Mouse (Mus musculus) layer of hippocampus, adult 11-12 months (tissue): ENCODE results near the gene 2300002M23Rik.

Experiments
- DNase-seq: peaks from one replicate; pipeline ENCODE4 v3.0.0; 2022; ENCODE audit warnings: low spot score

The 2300002M23Rik gene

DNA sequence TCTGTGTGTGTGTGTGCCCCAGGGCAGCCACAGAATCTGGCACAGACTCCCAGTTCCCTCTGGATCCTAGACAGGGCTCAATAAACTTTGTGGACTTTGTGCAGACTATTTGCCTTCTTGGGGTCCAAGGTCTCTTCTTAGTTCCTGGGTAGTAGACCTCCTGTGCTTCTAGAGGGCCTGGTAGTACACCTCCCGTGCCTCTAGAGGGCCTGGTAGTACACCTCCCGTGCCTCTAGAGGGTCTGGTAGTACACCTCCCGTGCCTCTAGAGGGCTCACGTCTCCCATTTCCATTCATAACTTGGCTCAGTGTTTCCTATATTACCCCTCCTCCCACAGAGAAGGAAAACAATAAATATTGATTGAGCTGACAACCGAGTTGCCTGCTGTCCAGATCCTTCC is 10.4 kb upstream of the 2300002M23Rik start:
- DNase-seq, result peak; percentile 43

- no peak for DNase-seq
Measured at GRCm38 (mm10) chr17:35557351-35557750, 9.9 kb upstream of the 2300002M23Rik start.

DNA sequence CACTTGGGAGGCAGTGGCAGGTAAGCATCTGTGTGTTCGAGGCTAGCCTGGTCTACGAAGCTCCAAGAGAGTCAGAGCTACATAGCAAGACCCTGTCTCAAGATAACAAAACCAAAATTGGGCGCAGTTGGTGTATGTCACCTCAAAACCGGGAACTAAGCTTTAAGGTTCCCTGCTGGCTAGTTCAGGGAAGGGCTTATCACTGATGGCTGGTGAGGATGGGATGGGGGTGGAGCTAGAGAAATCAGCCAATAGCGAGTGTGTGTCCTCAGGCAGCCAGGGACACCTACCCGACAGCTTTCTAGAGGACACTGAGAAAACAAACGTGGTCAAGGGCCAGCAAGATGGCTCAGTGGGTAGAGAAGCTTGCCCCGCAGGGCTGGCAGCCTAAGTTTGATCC is 9.0 kb upstream of the 2300002M23Rik start:
- no peak for DNase-seq

DNA sequence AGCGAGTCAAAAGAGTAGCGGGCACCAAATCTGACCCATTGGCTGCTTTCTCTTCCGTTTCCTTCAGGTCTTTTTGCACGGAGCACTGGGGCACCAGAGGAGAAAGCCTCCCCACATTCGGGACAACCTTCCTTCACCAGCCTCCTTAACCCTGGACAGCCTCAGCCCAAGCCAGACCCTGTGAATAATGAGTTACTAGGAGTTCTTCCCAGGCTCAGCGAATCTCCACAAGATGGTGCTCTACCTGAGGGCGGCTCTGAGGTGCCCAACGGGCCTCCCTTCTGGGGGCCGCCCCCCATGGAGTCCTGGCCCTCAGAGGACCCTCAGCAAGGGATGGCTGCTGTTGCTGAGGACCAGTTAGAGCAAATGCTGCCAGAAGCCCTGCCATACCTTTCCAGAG is 517 bp downstream of the 2300002M23Rik start:
- no peak for DNase-seq

GRCm38 (mm10) chr17:35569091-35569944 is 2.1 kb downstream of the 2300002M23Rik start:
- no peak for DNase-seq

GRCm38 (mm10) chr17:35570836-35571235 is 3.6 kb downstream of the 2300002M23Rik start:
- no peak for DNase-seq

DNA sequence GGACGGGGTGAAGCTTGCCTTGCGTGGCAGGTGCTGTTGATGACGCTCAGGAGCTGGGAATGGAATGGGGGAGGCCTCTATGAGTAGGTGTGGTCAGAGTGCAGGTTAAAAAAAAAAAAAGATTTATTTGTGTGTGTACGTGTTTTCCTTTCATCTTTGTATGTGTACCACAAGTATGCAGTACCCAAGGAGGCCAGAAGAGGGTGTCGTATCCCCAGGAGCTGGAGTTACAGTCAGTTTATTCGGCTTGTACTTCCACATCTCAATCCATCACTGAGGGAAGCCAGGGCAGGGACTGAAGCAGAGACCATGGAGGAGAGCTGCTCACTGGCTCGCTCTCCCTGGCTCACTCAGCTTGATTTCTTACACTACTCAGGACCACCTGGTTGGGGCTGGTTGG is 4.2 kb downstream of the 2300002M23Rik start:
- no peak for DNase-seq

DNA sequence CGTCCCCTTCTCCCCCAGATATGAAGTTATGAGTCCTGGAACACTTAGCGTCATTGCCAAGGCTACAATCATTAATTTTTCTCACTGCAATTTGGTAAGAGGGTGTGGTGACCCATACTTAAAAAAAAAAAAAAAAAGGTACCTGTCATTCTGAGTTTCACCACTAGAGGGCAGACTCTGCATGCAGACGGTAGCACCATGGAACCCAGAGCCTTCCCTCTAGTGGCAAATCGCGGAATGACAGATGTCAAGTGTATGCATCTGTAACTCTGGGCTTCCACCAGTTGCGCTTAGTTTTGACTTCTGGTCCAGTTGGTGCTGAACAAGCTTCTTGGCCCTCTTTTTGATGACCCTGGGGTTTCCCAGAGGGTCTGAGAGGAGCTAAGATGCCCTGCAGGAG is 11.0 kb downstream of the 2300002M23Rik start:
- peak; percentile 83 for DNase-seq

GRCm38 (mm10) chr17:35582900-35583299 is 15.7 kb downstream of the 2300002M23Rik start:
- no peak for DNase-seq

- peak; percentile 84 for DNase-seq
Measured at GRCm38 (mm10) chr17:35584330-35584937, 17.2 kb downstream of the 2300002M23Rik start.

DNA sequence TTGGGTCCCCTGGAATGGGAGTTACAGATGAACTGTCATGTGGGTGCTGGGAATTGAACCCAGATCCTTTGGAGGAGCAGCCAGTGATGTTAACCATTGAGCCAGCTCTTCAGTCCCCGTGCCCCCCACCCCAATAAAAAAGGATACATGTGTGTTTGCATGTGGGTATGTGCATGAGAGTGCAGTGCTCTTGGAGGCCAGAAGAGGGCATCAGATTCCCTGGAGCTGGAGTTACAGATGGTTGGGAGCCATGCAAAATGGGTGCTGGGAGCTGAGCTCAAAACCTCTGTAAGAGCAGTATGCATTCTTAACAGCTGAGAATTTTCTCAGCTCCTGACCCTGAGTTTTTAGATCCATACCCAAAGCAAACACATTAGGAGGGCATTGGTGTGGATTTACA is 20.0 kb downstream of the 2300002M23Rik start:
- DNase-seq, result no peak

GRCm38 (mm10) chr17:35588387-35588786 is 21.1 kb downstream of the 2300002M23Rik start:
- DNase-seq, result no peak

DNA sequence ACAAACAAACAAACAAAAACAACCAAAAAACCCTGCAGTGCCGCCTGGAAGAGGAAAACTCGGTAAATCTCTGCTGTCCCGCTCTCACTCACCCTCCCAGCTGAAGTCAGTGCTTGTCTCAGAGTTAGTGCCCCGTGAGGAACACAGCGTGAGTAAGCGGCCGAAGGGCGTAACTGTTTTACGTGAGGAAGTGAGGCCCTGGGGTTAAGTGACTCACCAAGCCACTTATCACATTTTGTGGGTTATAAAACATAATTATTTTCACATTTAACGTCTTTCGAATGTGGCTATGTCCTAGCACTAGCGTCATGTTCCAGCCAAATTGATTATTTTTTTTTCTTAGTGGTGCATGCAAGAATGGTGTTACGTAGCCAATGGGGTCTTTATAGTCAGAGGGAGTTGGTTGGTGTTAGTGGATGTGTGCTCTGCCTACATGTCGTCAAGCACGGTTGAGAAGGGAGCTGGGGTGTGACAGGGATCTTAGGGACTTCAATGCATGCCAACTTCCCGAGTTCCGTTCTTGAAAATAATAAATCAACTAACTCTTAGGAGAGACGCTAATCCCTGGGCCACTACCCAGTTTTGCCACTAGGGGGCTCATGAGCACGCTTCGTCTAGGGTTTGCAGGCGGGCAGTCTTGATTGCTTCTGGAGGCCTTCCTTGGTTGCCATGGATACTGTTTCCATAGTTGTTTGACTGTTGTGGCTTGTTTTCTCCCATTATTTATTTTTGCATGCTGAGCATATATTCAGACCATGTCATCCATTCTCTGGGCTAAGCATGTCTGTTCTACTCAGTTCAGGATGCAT is 23.4 kb downstream of the 2300002M23Rik start:
- DNase-seq, result peak; percentile 81

DNA sequence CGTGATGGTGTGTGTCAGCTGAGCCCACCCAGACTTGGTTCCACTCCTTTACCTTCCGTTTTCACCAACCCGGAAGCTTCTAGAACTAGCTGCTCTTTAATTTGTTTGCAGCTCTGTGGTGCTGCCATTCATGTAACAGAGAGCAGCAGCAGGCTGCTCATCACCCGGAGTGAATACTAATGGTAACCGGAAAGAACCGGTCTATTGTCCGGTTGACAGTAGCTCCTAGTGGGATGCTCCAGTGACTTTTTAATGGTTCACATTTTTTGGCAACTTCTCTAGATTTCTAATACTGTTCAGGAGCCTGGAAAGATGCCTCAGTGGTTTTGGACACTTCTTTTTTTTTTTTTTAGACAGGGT is 23.9 kb downstream of the 2300002M23Rik start:
- no peak for DNase-seq

- no peak for DNase-seq
Measured at GRCm38 (mm10) chr17:35591731-35592130, 24.5 kb downstream of the 2300002M23Rik start.

- DNase-seq, result no peak
Measured at GRCm38 (mm10) chr17:35592131-35592530, 24.9 kb downstream of the 2300002M23Rik start.

DNA sequence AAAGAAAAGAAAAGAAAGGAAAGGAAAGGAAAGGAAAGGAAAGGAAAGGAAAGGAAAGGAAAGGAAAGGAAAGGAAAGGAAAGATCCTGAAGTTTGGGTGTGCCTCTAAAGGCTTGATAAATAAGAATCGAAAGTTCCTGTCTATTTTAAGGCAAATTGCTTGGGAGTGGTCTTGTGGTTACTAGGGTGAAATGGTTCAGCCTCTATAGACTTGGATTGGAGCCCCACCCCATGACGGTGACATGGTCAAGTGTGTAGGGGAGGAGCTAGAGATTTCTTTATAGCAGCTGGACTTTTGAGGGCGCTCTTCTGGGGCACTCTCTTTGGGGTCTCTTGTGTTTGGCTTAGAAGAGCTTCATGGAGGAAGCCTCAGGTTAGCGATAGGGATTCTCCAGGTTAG is 26.5 kb downstream of the 2300002M23Rik start:
- no peak for DNase-seq

DNA sequence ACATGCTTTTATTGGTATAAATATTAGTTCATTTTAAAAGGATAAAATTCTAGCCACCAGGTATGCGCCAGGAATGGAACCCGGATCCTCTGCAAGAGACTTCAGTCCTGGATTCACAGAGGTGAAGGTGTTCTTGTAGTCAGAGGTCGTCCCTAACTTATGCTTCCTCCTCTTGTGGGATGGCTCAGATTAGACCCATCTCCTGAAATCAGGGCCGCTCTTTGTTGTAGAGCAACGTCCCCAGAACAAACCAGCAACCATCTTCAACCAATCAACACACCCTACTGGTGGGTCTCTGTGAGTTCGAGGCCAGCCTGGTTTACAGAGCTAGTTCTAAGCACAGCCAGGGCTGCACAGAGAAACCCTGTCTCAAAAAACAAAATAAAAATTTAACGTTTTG is 27.2 kb downstream of the 2300002M23Rik start:
- DNase-seq, result no peak

- no peak for DNase-seq
Measured at GRCm38 (mm10) chr17:35597399-35597798, 30.1 kb downstream of the 2300002M23Rik start.

GRCm38 (mm10) chr17:35601249-35601648 is 34.0 kb downstream of the 2300002M23Rik start, which contains the start of gene Sfta2:
TSS of gene Sfta2 (plus strand) at chr17:35601549.
- no peak for DNase-seq

DNA sequence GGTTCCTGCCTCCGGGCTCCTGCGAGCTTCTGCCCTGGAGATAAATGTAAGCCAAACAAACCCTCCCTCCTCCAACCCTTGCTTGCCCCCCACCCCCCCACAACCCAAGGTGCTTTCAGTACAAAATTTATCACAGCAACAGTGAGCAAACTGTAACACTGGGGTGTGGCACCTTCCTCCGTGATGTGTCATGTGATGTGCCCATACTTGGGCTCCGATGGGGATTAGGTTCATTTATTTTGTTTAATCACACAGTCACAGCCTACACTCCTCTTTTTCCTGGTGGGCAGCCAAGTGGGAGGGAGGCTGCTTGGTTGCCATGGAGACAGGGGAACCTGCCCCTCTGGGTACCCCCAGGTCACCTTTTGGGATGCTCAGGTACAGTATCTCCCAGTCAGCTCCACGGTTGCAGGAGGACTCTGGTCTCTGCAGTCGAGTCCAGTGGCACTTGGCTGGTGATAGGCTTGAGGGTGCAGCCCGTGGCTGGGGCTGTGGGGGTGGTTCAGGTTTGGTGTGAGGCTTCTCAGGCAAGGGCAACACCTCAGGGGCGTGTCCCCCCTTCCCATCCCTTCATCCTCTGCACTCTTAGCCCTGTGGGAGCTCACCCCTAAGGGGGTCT is 34.6 kb downstream of the 2300002M23Rik start:
- no peak for DNase-seq

GRCm38 (mm10) chr17:35617127-35617526 is 49.9 kb downstream of the 2300002M23Rik start:
- DNase-seq, result no peak
